Mouse (Mus musculus) cerebellum, postnatal 36 days (tissue): ENCODE measurements around the gene Fam129b.
A peak's percentile ranks its signal among the peaks of the same experiment; 100 is the strongest.

Experiments used
- DNase-seq, 2 experiments: peaks; one replicate each; pipeline ENCODE4 v3.0.0; 2021 to 2022; ENCODE audit warnings: mixed read lengths in 2 of 2

Fam129b gene

GRCm38 (mm10) chr2:32926330-32927075 is 50.6 kb downstream of the Fam129b start:
- peak; percentile 26 to 34 for DNase-seq

DNA sequence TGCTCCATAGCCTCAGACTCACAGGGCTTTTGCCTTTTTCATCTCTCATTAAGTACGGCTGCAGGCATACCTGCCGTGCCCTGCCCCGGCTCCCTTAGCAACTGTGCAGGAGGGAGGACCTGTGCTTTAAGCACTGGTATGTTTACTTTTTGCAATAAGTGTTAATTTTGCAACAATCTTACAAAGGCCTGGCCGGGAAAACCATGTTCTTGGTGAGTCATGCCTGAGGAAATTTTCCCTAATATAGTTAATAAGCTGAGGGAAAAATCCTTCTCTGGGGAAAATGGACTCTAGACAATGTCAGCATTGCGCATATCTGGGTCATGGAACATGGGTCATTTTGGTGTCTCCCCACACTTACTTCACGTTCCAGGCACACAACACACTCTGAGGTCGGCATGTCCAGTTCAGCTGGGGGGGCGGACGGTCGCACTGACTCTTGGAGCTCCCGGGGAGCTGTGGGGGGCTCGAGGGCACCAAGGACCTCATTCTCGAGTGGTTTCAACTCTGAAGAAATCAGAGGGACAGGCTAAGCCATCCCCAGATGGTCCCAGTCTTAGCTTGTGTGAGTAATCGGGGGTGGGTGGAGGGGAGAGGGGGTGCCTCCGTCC is 51.8 kb downstream of the Fam129b start:
- no peak for DNase-seq

- peak; percentile 82 to 85 for DNase-seq
Observed at GRCm38 (mm10) chr2:32928235-32928946, 52.5 kb downstream of the Fam129b start.

- DNase-seq: no peak
Observed at GRCm38 (mm10) chr2:32928947-32929829, 53.3 kb downstream of the Fam129b start.

DNA sequence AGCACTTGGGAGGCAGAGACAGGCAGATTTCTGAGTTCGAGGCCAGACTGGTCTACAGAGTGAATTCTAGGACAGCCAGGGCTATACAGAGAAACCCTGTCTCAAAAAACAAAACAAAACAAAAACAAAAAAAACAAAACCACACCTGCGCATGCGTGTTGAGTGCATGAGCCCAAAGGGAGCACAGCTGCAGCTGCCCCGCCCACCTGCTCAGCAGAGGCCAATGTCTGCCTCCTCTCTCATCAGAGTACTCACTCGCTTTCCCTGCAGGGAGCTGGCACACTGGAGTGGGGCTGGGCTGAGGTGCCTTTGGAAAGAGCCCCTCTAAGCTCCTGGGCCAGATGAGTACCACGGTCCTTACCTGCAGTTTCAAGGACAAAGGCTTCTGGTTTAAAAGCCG is 55.8 kb downstream of the Fam129b start:
- no peak for DNase-seq

DNA sequence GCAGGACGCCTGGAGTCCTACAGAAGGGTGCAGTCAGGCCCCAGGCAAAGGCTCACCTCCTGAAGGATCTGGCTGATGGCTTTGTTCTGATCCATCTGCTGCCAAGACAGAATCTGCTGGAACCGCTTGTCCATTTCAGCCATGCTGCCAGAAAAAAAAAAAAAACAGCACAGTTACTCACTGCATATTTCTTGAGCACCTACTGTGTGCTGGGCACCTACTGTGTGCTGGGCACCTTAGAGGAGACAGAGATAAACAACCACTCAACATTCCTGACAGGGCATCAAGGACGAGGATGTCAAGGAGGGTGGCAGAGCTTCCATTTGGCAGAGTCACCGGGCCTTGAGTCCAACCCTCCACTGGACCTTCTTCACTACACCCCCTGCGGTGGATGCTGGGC is 62.8 kb downstream of the Fam129b start:
- no peak for DNase-seq

- DNase-seq: peak in 1 of 2 experiments; percentile 45
Observed at GRCm38 (mm10) chr2:32939418-32939817, 63.5 kb downstream of the Fam129b start.

- DNase-seq: no peak
Observed at GRCm38 (mm10) chr2:32940483-32940882, 64.6 kb downstream of the Fam129b start.

- no peak for DNase-seq
Observed at GRCm38 (mm10) chr2:32947454-32947853, 71.5 kb downstream of the Fam129b start.

DNA sequence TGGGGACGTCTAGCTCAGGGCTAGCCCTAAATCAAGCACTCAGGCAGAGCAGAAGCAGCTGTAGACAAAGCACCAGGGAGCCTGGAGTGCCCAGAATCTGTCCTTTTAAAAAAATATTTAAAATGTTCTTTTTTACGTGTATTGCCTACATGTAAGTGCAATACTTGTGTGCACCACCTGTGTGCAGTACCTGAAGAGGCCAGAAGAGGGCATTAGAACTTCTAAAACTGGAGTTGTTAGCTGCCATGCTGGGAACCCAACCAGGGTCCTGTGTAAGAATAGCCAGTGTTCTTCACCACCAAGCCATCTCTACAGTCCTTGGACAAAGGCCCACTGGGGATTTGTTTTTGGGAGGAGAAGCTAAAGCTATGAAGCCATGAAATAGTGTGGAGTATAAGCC is 78.7 kb downstream of the Fam129b start:
- no peak for DNase-seq

DNA sequence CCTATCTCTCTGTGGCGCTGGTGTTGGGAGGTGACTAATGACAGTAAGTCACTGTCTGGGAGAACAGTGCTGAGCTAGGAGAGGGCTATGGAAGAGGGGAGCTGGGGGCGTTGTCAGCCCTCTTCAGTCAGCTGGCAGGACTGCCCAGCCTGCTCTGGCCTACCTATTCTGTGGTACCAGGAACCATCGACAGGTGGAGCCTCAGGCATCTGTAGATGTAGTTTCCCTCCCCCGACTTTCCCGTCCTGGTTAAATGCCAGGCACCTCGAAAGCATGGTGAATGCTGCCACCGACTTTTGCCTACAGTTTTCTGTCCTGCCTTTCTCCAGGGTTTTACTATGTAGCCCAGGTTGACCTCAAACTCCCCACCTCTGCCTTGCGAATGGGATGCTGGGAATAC is 81.4 kb downstream of the Fam129b start:
- no peak for DNase-seq

DNA sequence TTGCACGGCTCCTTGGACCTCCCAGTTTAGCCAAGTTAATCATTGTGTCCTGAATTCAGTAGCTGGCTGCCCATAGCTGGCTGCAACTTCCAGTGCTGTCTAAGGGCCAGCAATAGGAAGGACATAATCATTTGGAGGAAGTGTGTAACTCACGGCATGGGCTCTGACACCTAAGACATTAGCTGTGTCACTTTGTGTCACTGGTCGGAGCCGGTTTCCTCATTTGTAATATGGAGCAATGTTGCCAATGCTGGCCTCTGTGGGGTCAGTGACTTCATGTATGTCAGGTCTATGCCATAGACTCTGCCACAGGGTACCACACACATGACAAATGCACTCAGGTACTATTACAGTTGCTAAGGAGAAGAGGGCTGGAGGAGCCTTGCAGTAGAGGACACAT is 84.4 kb downstream of the Fam129b start:
- DNase-seq: no peak

GRCm38 (mm10) chr2:32961192-32961995 is 85.5 kb downstream of the Fam129b start, which contains the start of the genes Rpl12 and Lrsam1:
Gene Rpl12 (plus strand): TSS chr2:32961559.
Gene Lrsam1 (minus strand): TSS chr2:32961614.
- DNase-seq: peak; percentile 90 to 93

- no peak for DNase-seq
Observed at GRCm38 (mm10) chr2:32962062-32962874, 86.4 kb downstream of the Fam129b start.

DNA sequence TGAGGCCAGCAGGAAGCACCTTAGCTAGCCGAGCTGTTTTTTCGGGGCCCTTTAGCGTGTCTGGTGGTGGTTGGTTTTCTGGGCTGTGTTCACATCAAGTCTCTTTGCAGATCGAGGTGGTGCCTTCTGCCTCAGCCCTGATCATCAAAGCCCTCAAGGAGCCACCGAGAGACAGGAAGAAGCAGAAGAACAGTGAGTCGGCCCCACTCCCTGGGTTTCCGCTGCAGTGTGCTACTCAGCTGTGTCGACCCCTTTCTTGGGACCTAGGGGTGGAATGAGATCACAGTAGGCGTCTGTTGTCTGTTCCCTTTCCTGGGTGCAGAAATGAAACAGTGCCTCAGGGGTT is 86.9 kb downstream of the Fam129b start:
- DNase-seq: no peak

- DNase-seq: no peak
Observed at GRCm38 (mm10) chr2:32963544-32963943, 87.6 kb downstream of the Fam129b start.

- no peak for DNase-seq
Observed at GRCm38 (mm10) chr2:32963981-32964380, 88.1 kb downstream of the Fam129b start.

- no peak for DNase-seq
Observed at GRCm38 (mm10) chr2:32964659-32965457, 88.9 kb downstream of the Fam129b start.

GRCm38 (mm10) chr2:32965511-32966183 is 89.7 kb downstream of the Fam129b start:
- no peak for DNase-seq
